Mouse (Mus musculus) bone marrow macrophage, adult 2 months (primary cell): ENCODE data around the gene Ndufb6.

ENCODE experiments used
- CTCF ChIP-seq: IDR thresholded peaks from 2 replicates; pipeline ENCODE4 v1.5.1; 2012; ENCODE audit warnings: low read depth, mild to moderate bottlenecking, low read length, moderate library complexity
- POLR2A ChIP-seq: IDR thresholded peaks from 2 replicates; pipeline ENCODE4 v1.6.1; 2012; ENCODE audit warnings: mild to moderate bottlenecking, low read depth, low read length, borderline replicate concordance

- TF ChIP-seq CTCF (no peak), POLR2A (no peak)
Measured at GRCm38 (mm10) chr4:40227131-40227530, 52.1 kb downstream of the Ndufb6 start.
